Mouse (Mus musculus) natural killer cell, adult 2 months (primary cell): Measurements from ENCODE around the gene Ankrd39.

ENCODE experiments used
- DNase-seq, 2 experiments: peaks; one replicate each; pipeline ENCODE4 v3.0.0; 2022; ENCODE audit warnings: low spot score in 2 of 2

Ankrd39 gene

DNA sequence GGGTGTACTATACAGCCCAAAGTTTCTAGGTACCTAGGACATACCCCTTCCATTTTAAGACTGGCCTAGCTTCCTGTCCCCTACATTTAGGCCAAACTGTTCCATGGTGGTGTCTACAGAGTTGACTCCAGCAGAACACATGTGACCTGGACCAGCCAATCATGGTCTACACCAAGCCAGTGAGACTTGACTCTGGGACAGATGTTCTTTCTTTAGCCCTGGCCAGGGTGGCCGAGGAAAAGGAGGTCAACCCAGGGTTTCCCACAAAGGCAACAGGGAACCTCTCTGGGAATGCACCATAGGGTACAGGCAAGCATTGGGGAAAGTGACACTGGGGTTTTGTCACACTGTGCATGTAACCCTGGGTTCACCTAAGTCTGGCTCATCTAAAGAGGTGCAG, 25.5 kb upstream of the Ankrd39 start:
- DNase-seq = no peak

GRCm38 (mm10) chr1:36572140-36572700, 25.0 kb upstream of the Ankrd39 start:
- no peak for DNase-seq

GRCm38 (mm10) chr1:36571627-36572026, 24.4 kb upstream of the Ankrd39 start:
- peak; percentile 76 to 88 for DNase-seq

DNA sequence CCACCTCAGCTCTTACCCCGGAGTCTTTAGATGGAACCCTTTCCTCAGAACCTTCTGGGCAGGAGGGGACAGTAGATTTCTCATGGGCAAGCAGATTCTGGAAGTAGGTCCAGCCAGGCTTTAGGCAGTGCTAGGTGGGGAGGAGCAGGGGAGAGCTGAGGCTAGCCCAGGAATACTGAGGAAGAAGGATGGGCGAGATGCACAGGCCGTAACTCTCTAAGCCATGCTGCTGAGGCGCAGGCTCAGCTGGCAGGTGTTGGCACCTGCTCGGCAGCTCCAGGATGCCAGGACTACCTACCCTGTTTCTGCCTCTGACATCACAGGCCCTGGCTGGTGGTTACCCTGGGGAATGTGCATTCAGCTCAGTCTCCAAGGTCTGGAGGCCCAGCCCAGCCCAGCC, 23.1 kb upstream of the Ankrd39 start:
- no peak for DNase-seq

DNA sequence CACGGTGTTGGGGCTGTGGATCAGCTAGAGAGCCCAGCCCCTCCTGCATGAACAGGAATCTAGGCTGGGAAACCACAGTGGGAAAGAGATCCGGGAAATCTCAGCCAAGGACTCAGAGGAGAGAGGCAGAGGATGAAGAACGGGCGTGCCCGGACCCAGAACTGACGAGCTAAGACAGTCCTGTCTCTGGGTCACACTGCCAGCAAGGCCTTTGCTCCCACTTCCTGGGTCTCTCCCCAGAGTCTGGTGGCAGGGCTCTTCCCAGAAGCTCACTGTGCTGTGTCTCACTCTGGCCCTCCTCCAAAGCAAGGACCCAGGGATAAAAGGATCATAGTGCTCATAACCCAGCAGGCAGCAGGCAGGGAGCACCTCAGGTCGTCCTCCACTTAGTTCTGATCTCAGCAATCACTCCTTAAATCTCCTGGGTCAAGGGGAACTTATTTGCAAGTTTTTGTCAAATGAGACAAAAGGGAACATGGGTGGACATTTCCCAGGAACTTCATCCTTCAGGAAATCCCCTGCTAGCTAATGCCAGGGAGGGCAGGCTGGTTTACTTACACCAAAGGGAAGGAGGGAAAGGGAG, 22.5 kb upstream of the Ankrd39 start:
- no peak for DNase-seq

- DNase-seq = no peak
These were observed 21.5 kb upstream of the Ankrd39 start for GRCm38 (mm10) chr1:36568776-36569175.

GRCm38 (mm10) chr1:36567818-36568603, 20.8 kb upstream of the Ankrd39 start:
- DNase-seq = no peak

- no peak for DNase-seq
These were observed 19.2 kb upstream of the Ankrd39 start for GRCm38 (mm10) chr1:36566425-36566824.

DNA sequence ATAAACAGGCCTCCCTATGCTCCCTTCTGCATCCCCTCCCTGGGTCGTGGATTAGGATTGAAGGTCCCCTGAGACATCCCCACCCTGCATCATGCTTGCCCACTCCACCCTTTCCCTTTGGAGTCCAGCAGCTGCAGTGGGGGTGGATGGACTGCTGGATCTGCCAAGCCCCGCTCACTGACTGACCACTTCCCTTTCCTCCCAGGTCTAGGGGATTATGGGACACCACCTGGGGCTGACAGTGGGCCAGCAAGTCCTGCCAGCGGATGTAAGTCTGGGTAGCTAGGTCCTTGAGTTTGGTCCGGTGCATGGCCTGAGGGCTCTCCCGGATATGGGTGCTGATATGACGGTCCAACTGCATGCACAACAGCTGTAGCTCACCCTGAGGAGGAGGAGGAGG, 16.9 kb upstream of the Ankrd39 start:
- no peak for DNase-seq

DNA sequence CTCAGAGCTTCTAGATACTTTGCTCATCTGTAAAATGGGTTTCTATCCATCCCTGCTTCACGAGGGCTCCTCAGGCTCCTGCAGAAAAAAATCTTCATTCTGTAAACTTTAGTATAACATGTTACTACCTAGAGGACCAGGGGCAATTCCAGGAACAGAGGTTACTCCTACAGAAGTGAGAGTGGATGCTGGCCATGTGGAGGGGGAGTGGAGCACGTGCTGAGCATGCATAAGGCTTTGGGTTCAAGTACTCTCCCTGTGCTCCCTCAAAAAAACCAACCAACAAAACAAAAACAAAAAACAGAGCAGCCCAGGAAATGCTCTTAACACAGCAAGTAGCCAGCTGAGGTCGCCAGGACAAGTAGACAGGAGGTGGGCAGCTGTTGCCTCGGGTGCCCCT, 16.4 kb upstream of the Ankrd39 start:
- DNase-seq = no peak

DNA sequence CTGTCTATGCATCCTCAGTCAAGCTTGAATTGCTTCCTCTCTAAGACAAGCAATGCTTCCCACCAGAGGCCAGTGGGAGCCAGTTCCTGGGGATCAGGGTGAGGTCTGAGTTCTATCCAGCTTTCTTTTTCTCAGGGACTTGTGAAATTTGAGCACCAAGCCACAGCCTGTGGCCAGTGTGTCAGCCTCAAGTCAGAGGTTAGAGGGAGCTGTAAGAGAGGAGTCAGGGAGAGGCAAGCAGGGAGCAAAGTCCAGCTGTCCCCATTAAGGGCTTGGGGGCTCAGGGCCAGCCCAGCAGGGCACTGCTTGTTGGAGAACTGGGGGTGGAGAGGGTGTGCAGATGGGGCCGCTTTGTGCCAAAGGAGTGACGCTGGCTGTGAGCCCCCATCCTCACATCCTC, 16.0 kb upstream of the Ankrd39 start:
- no peak for DNase-seq

- no peak for DNase-seq
These were observed 15.1 kb upstream of the Ankrd39 start for GRCm38 (mm10) chr1:36562388-36562787.

DNA sequence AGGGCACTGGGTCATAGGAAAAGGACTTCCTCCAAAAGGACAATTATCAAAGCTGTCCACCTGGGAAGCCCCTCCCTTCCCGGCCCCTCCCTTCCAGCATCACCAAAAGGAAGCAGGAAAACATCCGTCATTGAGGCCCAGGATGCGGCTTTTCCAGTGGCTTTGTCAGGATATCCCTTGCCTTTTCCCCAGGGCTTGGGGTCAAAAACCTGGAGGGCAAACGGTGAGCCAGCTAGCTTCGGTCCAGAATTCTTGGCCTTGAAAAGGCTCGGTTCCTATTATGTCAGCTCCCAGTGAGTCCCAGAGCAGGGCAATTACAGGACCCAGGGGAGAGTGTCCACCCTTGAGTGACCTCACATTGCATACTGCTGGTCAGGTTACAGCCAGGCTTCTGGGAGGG, 13.7 kb upstream of the Ankrd39 start:
- no peak for DNase-seq

- DNase-seq = no peak
These were observed 12.6 kb upstream of the Ankrd39 start for GRCm38 (mm10) chr1:36559888-36560287.

DNA sequence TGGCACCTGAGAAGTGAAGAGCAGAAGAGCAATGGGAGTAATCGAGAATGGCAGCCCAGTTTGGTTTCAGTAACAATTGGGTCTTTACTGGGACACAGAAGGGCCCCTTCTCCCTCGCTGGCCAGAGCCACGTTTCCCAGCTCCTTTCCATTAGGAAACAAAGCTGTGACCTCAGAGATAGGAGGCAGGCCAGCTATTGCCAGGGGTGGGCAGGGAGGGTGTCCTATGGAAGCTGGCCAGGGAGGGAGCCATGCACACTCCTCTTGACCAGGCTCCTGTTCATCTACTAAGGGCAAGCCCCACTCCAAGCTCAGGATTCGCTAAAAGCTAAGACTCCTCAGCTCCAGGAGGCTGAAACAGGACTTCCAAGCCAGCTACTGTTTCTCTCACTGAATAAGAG, 12.0 kb upstream of the Ankrd39 start:
- no peak for DNase-seq

DNA sequence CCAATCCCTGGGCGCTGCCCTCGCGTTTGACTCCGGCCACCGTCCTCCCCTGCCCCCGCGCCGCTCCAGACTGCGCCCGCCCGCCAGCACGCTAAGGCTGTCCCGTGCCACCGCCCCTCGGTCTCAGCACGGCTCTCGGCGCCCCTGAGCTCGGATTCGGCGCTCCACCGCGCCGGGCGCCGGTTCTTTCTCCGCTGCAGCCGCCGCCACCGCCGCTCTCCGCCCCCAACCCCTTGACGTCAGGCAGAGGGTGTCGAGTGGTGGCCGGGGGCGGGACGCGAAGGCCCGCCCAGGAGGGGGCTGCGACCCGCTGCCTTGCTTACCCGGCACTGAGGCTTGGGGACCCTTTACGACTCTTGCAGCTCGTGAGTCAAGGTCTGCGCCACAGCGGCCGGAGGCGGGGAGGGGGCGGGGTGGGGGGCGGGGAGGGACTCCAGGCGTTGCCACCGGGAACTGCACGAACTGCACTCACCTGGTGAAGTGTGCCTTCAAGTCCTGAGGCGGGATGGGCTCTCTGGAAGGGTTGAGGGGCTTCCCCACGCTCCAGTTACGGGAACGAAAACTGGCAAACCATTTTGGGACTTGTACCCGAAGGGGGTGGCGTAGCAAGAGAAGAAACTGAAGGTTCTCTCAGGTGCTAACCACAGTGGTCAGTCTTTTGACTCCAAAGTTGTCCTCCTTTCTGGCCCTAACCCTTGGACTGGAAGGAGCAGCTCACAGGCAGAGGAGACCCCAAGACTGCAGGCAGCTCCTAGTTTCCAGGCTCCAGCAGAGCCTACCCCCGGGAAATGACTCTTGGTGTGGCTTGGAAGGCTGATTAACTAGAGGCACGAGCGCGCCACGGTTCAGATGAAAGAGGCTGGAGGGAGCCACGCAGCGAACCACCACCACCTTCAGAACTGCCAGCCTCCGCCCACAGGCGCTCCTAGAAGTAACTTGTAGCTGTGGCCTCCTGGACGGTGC, 11.1 kb upstream of the Ankrd39 start, which contains the start of gene Sema4c:
Sema4c (minus strand) TSS at position 319 of the 963 bp plus-strand sequence.
- peak; percentile 51 to 61 for DNase-seq

- peak; percentile 19 to 30 for DNase-seq
These were observed 10.3 kb upstream of the Ankrd39 start for GRCm38 (mm10) chr1:36557457-36558011.

DNA sequence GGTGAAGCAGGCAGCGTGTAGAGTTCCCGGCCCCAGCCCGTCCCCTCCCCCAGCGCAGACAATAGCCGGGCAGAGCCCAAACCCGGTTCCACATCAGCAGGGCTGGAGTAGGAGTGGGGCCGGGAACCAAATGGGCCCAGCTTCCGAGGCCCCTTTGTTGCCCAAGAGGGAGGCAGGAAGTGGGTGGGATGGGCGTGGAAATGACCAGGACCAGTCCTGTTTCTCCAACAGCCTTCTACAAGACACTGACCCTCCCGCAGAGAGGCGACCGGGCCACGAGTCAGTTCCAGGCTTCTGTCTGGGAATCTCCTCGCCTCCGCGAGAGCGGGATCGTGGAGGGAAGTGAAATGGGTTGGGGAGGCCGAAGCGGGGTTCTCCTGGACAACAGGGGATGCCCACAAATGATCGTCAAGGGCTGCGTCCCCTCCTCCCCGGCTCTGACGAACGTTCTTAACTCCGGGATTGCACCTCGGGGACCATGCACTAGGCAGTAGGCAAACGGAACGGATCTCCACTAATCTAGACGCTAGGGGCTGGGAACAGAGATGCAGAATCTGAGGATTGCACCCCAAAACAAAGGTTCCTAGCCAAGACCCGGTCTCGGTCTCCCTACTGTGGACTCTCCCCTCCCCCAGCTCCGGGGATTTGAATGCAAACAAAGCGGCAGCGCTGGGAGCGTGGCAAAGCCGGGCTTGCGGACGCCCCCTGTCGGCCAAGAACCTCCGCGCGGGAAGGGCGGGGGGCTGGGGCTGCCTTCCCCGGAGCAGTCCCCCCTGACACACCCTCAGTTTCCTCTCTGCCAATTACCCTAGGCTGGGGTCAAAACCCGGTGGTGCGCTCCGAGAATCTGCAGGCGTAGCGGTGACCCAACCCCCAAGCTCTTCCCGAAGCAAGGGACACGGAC, 9.6 kb upstream of the Ankrd39 start:
- peak; percentile 75 to 79 for DNase-seq

DNA sequence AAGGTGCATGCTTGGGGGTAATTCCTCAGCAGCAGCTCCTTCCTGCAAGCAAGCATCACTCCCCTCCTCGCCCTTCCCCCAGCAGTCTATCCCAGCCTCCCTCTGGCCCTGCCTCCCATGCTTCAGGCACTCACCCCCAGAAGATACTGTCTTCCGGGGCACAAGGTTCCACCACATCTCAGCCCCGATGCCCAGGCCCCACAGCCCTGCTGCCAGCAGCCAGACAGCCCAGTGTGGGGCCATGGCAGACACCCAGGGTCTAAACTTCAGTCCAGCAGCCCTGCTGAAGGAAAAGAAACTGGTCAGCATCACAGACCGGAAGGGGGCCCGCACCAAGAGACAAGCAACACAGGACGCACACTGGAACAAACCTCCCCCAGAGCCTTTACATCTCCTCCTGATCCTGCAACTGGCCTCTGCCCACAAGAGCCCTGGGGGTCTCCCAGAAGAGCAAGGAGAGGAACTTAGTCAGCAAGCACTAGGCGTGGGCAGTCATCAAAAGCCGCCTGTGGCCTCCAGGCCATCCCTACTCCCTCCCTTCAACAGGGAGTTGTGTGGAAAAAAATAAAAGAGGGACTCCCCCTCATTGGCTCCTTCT, 8.7 kb upstream of the Ankrd39 start:
- no peak for DNase-seq
